Mouse (Mus musculus) forebrain, embryonic 15.5 days (tissue): ENCODE data around the gene Wbp2nl. TPM values are rescaled to one million over a fixed set of nuclear protein-coding genes. Genes with fewer than 3 reads are reported as not detected.
A peak's percentile ranks its signal among the peaks of the same experiment; 100 is the strongest.
"Not testable (repeated sequence)": the region's sequence is repeated elsewhere in the genome, so short reads cannot be mapped to it uniquely, and the experiment has no call there.

Experiments
- ATAC-seq: fragments of 200-750 bp; cut with Nextera tagmentation; replicated peaks from 2 replicates; pipeline ENCODE4 v1.8.0; 2017; ENCODE audit warnings: mild to moderate bottlenecking, moderate TSS enrichment, moderate library complexity
- H3K27ac ChIP-seq: fragments of 300-500 bp; sonication (generic); replicated peaks from 2 replicates; pipeline ENCODE4 v1.5.1; 2015; ENCODE audit warnings: mild to moderate bottlenecking, inconsistent platforms
- H3K27me3 ChIP-seq: fragments of 300-500 bp; sonication (generic); 2 replicates; pipeline ENCODE4 v1.6.1; 2015; ENCODE audit warnings: inconsistent platforms
- H3K36me3 ChIP-seq: fragments of 300-500 bp; sonication (generic); 2 replicates; pipeline ENCODE4 v1.6.1; 2015; ENCODE audit warnings: mild to moderate bottlenecking, inconsistent platforms
- H3K4me1 ChIP-seq: fragments of 300-500 bp; sonication (generic); 2 replicates; pipeline ENCODE4 v1.6.1; 2015; ENCODE audit warnings: inconsistent platforms
- H3K4me2 ChIP-seq: fragments of 300-500 bp; sonication (generic); replicated peaks from 2 replicates; pipeline ENCODE4 v1.6.1; 2015; ENCODE audit warnings: mild to moderate bottlenecking, inconsistent platforms
- H3K4me3 ChIP-seq: fragments of 300-500 bp; sonication (generic); 2 replicates; pipeline ENCODE4 v1.5.1; 2015; ENCODE audit warnings: mild to moderate bottlenecking, inconsistent platforms
- H3K9ac ChIP-seq: fragments of 300-500 bp; sonication (generic); replicated peaks from 2 replicates; pipeline ENCODE4 v1.6.1; 2015; ENCODE audit warnings: mild to moderate bottlenecking, inconsistent platforms
- H3K9me3 ChIP-seq: fragments of 300-500 bp; sonication (generic); 2 replicates; pipeline ENCODE4 v1.6.1; 2016; ENCODE audit warnings: inconsistent platforms
- WGBS: fragments of 180-500 bp; shearing (Covaris S2); methylation state at CpG from one replicate; pipeline ENCODE4 v1.1.7; 2015; ENCODE audit warnings: mixed read lengths; 5-methylcytosine and 5-hydroxymethylcytosine counted together
- polyA plus RNA-seq: library from polyadenylated mRNA; unstranded; fragments of >200 nt; fragmentation: Nextera tagmentation; extraction: Ambion mirVana; gene quantifications from 2 replicates; pipeline ENCODE4 v1.2.1, GENCODE M21; 2015

Gene Wbp2nl
- polyA plus RNA-seq, 1 experiment from 2014 or later: 0.15 TPM

DNA sequence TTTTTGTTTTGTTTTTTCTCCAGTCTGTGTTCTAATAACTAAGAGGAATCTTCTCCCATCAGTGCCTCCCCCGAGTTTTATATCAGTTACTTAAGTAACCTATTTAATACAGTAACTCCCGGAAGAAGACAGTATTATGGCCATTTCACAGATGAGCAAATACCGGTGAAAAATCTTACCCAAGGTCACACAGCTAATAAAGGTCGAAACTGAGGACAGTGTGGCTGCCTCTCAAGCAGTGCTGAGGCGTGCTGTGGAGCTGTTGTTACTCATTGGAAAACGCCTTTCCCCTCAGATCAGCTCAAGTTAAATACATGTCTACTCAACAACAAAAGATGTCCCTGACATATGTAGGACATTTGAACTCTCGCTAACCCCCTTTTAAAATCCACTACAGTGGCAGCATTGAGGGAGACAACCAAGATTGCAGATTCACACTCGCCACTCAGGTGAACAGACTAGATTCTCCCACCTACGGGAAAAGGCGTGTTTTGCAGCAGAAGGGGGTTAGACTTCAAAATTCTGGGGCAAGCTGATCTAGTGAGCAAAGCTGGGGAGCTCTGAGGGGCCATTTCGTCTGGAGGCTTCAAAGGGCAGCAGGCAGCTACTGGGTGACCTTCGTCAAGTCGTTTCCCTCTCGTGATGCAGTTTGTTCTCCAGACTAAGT, 54.5 kb downstream of the Wbp2nl start:
- Histone ChIP-seq H3K4me1 (peaks cover 26% of the 10 kb centered on the region), H3K27ac (peak overlapping the region; percentile 88; the same call in 1 of the 2 replicates), H3K9ac (peak overlapping the region; percentile 99), H3K27me3 (no peaks in the 10 kb centered on the region), H3K9me3 (no peaks in the 10 kb centered on the region), H3K4me2 (peak overlapping the region; percentile 81), H3K4me3 (peak overlapping the region; percentile 99), H3K36me3 (peaks cover 28% of the 10 kb centered on the region)
- 31% methylated on average over 14 of the region's 14 CpGs for WGBS
- peak; percentile 1; the same call in 1 of the 2 replicates for ATAC-seq

DNA sequence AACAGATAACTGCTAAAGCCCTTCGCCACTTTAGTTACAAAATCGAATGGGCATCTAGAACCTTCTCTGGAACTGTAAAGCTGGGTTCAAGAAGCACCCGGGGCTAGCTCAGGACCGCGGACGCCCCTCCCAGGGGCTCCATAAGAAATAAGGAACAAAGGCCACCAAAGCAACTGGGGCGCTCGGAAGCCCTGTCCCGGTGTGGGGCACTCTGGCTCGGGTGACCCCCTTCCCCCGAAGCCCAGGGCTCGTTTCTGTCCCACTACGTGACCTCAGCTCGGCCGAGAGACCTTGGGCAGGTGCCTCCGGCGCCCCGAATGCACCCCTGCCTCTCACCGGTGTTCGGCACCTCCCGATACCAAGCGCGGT, 55.0 kb downstream of the Wbp2nl start:
- Histone ChIP-seq H3K27ac (peak overlapping the region; percentile 88), H3K9ac (peak overlapping the region; percentile 99), H3K4me1 (peaks cover 26% of the 10 kb centered on the region), H3K4me2 (peak overlapping the region; percentile 81), H3K27me3 (no peaks in the 10 kb centered on the region), H3K36me3 (peaks cover 22% of the 10 kb centered on the region), H3K9me3 (no peaks in the 10 kb centered on the region), H3K4me3 (peak overlapping the region; percentile 99)
- under 1% methylated on average over 23 of the region's 23 CpGs for WGBS
- no peak; the same call in 1 of the 2 replicates for ATAC-seq

DNA sequence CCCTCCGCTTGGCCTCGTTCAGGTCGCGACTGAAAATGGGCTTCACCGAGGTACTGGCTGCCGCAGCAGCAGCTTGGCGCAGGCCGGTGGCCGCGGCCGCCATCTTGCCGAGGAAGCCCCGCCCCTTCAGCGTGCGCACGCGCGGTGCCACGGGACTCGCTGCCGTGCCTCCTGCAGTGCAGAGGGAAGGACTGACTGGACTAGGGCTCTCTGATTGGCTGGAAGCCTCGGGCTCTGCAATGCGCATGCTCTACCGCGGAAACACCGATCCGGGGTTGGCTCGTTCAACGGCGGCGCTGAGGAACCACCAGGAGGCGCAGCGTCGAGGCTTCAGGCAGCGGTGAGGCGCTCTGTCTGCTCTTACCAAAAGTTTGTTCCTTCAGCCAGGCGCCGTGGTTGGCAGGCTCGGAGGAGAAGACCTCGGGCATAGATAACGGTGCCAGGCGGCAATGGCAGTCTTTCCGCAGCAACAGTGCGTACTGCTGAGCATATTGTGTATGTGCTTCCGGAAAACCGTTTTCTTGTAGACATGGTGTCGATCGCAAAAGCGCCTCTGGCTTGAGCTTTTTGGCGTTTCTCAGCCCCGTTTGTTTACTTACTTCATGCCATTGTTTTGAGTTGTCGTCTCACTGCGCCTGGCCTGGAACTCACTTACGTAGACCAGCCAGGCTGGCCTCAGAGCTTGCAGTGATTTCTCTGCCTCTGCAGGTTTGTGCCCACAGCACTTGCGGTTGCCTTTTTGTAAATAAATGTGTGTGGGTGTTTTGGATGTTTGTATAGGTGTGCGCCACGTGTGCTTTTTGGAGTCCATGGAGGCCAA, 55.6 kb downstream of the Wbp2nl start, which contains the start of gene Ndufa6:
Gene Ndufa6, minus strand, starts transcription at position 197 of the 820 bp plus-strand sequence.
- H3K27ac ChIP-seq: peak within 1 kb of the TSS; percentile 88
- H3K36me3 ChIP-seq: peaks cover 16% of the 10 kb centered on the region
- peak; percentile 100 for ATAC-seq
- peaks cover 26% of the 10 kb centered on the region for H3K4me1 ChIP-seq
- peak within 1 kb of the TSS; percentile 81 for H3K4me2 ChIP-seq
- peak within 1 kb of the TSS; percentile 99 for H3K4me3 ChIP-seq
- 2% methylated on average over 57 of the region's 57 CpGs for WGBS
- peak within 1 kb of the TSS; percentile 99 for H3K9ac ChIP-seq
- H3K9me3 ChIP-seq: no peaks in the 10 kb centered on the region
- H3K27me3 ChIP-seq: no peaks in the 10 kb centered on the region

DNA sequence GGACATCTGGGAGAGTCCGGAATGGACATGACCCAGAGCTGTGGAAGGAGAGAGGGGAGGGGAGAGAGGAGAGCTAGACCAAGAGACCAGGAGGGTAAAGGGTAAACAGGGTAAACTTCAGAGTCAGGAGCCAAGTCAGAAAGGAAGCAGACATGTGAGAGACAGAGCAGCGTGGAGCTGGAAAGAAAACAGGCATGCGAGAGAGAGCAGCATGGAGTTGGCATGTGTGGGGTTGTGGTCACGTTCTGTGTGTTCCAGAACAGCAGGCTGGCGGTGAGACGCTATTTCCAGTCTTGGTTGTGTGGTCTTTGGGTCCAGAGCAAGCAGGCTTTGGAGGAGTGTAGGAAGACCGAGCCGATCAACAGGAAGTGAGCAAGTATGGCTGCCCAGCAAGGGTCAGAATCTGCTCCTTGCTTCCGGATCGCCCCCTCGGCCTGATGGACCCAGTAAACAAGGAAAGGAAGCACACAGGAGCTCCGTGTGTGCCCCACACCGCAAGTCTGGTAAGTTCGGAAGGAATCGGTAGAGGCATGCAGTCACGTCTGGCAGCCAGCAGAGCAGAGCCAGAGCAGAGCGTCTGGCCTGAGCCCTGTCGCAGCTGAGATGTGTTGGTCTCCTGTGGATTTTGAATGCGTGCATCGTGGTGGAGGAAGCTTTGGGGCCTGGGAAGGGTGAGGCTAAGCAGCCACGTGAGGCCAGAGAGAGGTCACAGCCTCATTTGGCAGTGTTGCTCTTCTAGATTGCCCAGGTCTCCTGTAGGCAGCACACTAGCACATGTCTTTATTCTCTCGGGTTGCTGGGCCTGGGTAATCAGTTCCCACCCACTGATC, 59.9 kb downstream of the Wbp2nl start:
- no peak for ATAC-seq
- Histone ChIP-seq H3K9me3 (no peaks in the 10 kb centered on the region), H3K9ac (no peak overlapping the region), H3K27me3 (no peaks in the 10 kb centered on the region), H3K4me2 (no peak overlapping the region), H3K27ac (no peak overlapping the region), H3K36me3 (no peaks in the 10 kb centered on the region), H3K4me1 (peaks cover 6% of the 10 kb centered on the region), H3K4me3 (no peak overlapping the region)
- 72% methylated on average over 22 of the region's 22 CpGs for WGBS

DNA sequence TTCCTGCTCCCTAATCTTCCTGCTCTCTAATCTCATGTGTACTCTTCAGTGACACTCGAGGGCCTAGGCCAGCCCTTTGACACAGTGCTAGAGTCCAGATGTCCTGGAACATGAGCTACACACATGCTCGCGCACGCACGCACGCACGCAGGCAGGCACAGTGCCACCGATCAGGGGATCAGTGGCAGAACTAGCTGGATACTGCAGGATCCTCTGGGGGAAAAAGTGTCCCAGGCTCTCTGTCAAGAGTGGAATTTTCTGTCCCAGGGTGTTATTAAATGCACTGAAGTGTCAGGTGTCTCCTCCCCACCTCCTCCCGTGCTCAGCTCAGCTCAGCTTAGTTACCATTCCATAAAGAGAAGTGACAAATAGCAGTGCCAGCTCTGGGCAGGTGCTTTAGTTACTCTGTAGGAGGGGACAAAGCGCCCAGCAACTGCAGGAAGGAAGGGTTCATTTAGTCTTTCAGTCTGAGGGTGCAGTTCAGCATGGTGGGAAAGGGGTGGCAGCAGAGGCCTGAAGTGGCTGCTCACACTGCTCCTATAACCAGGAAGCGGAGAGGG, 62.8 kb downstream of the Wbp2nl start:
- H3K4me1 ChIP-seq: no peaks in the 10 kb centered on the region
- WGBS: 76% methylated on average over 11 of the region's 11 CpGs
- no peak overlapping the region for H3K27ac ChIP-seq
- no peaks in the 10 kb centered on the region for H3K36me3 ChIP-seq
- no peak overlapping the region for H3K4me2 ChIP-seq
- no peak overlapping the region for H3K4me3 ChIP-seq
- no peaks in the 10 kb centered on the region for H3K9me3 ChIP-seq
- ATAC-seq: no peak
- no peaks in the 10 kb centered on the region for H3K27me3 ChIP-seq
- no peak overlapping the region for H3K9ac ChIP-seq

DNA sequence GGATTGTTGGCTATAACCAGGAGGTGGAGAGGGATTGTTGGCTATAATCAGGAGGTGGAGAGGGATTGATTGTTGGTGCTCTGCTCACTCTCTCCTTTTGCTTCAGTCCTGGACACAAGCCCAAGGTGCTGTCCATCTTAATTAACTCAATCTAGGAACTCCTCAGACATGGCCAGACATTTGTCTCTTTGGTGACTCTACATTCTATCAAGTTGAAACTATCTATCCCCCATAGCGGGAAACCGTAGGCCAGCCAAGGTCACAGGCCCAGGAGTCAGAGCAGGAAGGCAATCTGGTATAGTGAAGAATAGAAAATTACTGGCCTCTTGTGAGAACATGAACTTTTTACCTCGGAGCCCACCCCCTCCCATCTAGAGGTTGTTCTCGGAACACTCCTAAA, 63.5 kb downstream of the Wbp2nl start:
- Histone ChIP-seq H3K27ac (no peak overlapping the region), H3K4me1 (no peaks in the 10 kb centered on the region), H3K9me3 (no peaks in the 10 kb centered on the region), H3K27me3 (no peaks in the 10 kb centered on the region), H3K4me3 (no peak overlapping the region), H3K4me2 (no peak overlapping the region), H3K36me3 (no peaks in the 10 kb centered on the region), H3K9ac (no peak overlapping the region)
- WGBS: 88% methylated on average over 4 of the region's 4 CpGs
- no peak for ATAC-seq

DNA sequence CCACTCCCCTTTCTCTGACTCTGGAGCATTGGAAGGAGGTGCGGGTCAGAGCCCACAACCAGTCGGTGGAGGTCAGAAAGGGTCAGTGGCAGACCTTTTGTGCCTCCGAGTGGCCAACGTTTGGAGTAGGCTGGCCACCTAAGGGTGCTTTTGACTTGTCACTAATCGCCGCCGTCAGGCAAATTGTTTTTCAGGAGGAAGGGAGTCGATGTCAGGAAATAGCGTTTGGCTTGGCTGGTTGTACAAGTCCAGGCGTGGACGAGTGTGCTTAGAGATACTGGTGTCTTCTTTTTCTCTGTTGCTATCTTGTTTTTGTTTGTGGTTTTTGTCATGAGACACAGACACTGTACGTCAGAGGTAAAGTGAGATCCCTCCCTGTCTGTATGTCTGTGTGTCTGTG, 65.0 kb downstream of the Wbp2nl start:
- H3K4me3 ChIP-seq, H3K36me3 ChIP-seq, H3K9ac ChIP-seq, H3K4me2 ChIP-seq, H3K4me1 ChIP-seq, ATAC-seq, H3K27ac ChIP-seq, H3K9me3 ChIP-seq, H3K27me3 ChIP-seq: not testable (repeated sequence)
- 77% methylated on average over 8 of the region's 12 CpGs for WGBS

Other genes with a start within 250 kb of the Wbp2nl start
- not detected in 2 replicates for gene 4930407I10Rik, start 239.8 kb upstream of the Wbp2nl start, polyA plus RNA-seq
- gene Mei1, start 229.0 kb upstream of the Wbp2nl start, polyA plus RNA-seq: not detected in 2 replicates
- gene Ccdc134, start 171.0 kb upstream of the Wbp2nl start, polyA plus RNA-seq: 17.7 and 18.4 TPM in 2 replicates
- 223 and 225 TPM in 2 replicates for gene Srebf2, start 151.8 kb upstream of the Wbp2nl start, polyA plus RNA-seq
- 0.27 and 0.69 TPM in 2 replicates for gene Shisa8, start 86.1 kb upstream of the Wbp2nl start, polyA plus RNA-seq
- gene Tnfrsf13c, start 74.6 kb upstream of the Wbp2nl start, polyA plus RNA-seq: 0.11 and 0.37 TPM in 2 replicates
- 38.9 and 45.6 TPM in 2 replicates for gene Cenpm, start 54.2 kb upstream of the Wbp2nl start, polyA plus RNA-seq
- gene 1500009C09Rik, start 46.6 kb upstream of the Wbp2nl start, polyA plus RNA-seq: 13.5 and 14.7 TPM in 2 replicates
- gene Sept3, start 24.1 kb upstream of the Wbp2nl start, polyA plus RNA-seq: 450 and 460 TPM in 2 replicates
- gene Naga, start 40.0 kb downstream of the Wbp2nl start, polyA plus RNA-seq: 23.2 and 23.9 TPM in 2 replicates
- 1.4 and 1.5 TPM in 2 replicates for gene Pheta2, start 40.0 kb downstream of the Wbp2nl start, polyA plus RNA-seq
- 292 and 313 TPM in 2 replicates for gene Smdt1, start 40.0 kb downstream of the Wbp2nl start, polyA plus RNA-seq
- 322 and 334 TPM in 2 replicates for gene Ndufa6, start 55.4 kb downstream of the Wbp2nl start, polyA plus RNA-seq
- gene Cyp2d22, start 81.3 kb downstream of the Wbp2nl start, polyA plus RNA-seq: 1.9 and 2.7 TPM in 2 replicates
- not detected in 2 replicates for gene Cyp2d11, start 95.1 kb downstream of the Wbp2nl start, polyA plus RNA-seq
- gene Cyp2d10, start 108.2 kb downstream of the Wbp2nl start, polyA plus RNA-seq: 0.46 TPM in 1 of 2 replicates, not detected in the other
- not detected in 2 replicates for gene Cyp2d9, start 134.5 kb downstream of the Wbp2nl start, polyA plus RNA-seq